Mouse (Mus musculus) right cerebral cortex, postnatal 25 days (tissue): ENCODE measurements around the gene Vdr.

Source experiments
- DNase-seq: peaks from one replicate; pipeline ENCODE4 v3.0.0; 2022

Gene Vdr

GRCm38 (mm10) chr15:97919217-97919616 lies 8.8 kb upstream of the Vdr start:
- DNase-seq, result no peak

GRCm38 (mm10) chr15:97917994-97918393 lies 7.6 kb upstream of the Vdr start:
- DNase-seq, result no peak

DNA sequence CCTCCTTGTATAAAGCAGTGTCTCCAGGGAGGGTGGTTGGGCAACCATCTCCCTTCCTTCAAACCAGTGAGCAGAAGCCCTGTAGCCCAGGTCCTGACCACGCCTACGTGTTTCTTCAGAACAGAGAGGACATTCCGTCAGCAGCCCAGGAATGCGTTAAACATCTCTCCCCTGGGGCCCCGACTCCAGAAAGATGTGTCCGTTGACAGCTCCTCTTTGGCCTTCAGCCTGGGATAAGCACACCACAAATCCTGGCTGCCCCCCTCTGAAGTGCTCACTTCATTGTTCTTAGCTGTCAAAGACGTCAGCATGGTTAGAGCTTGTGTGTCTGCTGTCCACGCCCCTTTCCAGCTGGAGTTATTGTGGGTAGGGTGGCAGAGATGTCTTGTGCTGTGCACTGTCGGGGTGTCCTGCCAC lies 3.9 kb upstream of the Vdr start:
- DNase-seq, result no peak

DNA sequence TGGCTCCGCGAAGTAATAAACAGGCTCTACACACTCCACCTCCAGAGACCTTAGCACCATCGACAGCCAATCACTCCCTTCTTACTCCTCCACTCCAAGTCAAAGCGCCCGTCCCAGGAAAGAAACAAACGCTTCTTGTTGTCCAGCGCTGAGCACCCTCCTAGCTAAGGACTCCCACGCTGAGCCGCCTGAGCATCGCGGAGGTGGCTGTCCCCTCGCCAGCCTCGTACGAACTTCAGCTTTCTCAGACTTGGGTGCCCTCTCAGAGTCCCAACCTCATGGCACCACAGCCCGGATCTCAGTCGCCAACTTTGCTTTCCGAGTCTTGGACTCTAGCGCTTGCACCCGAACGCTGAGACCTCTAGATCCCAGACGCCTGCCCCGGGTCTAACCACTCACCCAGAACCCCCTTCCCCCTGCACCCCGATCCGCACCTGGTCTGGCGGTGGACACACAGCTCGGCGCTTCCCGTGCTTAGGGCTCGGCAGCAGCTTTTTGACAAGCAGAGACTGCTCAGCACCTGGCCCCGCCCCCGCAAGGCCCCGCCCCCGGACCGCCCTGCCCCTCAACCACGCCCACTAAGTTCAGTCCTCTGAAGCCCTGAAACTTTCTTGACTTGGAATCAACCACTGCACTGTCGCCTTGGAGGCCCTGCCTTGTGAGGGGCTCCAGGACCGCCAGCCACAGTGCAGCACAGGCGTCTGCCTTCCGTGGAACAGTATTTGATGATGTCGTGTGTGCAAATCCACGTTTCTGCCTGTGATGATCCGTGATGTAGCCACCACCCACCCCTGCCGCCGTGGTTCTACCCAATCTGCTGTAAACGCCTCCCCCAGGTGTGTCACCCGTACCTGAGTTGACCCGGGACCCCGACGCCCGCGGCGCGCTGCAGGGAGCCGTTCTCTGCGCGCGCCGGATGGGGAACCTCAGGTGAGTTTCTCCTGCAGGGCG lies 2.4 kb downstream of the Vdr start:
- no peak for DNase-seq

- no peak for DNase-seq
Measured at GRCm38 (mm10) chr15:97907202-97907601, 3.2 kb downstream of the Vdr start.

DNA sequence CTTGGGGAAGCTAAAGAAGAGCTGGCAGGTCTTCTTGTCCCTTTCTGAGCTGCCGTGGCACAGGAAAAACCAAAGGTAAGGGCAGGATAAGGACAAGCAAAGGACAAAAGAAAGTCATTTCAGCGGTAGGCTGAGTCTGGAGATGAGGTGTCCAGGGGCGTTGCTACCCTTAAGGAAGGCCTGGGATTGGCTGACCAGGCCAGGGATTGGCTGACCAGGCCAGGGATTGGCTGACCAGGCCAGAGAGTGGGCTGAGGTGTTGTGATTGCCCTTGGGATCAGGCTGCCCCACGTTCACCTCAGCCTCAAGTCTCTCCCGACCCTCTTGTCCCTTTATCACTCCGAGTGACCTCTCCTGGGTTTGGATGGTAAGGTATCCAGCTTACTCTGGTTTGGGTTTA lies 5.1 kb downstream of the Vdr start:
- no peak for DNase-seq

- no peak for DNase-seq
Measured at GRCm38 (mm10) chr15:97904339-97904991, 6.0 kb downstream of the Vdr start.

DNA sequence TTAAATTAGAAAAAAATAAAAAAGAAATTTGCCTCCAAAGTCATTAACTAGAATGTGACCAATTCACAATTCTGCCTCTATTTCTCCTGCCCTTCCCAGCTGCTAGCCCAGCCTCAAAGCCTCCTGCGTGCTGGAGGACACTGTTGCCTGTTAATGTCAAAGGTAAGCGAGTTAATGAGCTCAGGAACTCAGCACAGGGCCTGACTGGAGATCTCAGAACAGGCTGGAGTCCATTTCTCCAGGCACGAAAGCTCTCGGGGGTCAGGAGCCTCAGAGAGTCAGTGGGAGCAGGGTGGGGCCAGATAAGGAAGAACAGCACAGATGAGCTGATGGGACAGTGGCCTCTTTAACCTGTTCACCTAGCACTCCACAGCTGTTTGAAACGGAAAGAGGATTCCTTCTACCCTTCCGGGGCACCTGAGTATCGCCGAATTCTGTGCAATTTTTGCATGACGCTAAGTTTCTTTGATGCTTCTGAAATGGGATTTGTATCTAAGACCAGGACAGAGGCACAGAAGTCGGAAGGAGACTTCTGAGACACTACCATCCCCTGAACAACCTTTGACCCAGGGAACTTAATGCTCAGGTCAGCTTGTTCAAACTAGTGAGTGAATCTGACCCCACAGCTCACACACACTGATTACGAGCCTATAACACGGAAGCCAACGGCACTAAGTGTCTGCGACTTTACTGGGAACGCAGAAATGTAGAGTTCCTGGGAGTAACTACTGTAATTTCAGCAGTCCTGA lies 7.0 kb downstream of the Vdr start:
- DNase-seq, result no peak

- no peak for DNase-seq
Measured at GRCm38 (mm10) chr15:97900991-97901390, 9.4 kb downstream of the Vdr start.

GRCm38 (mm10) chr15:97900336-97900912 lies 10.0 kb downstream of the Vdr start:
- no peak for DNase-seq

GRCm38 (mm10) chr15:97899714-97900113 lies 10.7 kb downstream of the Vdr start:
- no peak for DNase-seq

DNA sequence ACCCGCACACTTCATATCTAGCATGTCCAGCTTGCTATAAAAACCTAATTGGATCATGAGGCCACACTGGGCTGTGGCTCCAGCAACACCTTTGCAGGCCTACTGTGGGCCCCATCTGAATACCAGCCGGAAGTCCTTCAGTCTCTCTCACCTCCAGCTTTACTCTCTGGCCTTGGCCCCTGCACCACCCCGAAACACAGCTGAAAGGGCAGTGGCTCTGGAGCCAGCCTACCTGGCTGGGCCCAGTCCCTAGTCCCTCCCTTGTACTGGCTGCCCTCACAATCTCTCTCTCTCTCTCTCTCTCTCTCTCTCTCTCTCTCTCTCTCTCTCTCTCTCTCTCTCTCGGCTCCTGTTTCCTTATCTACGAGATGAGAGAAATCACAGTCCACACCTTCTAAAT lies 11.6 kb downstream of the Vdr start:
- no peak for DNase-seq

DNA sequence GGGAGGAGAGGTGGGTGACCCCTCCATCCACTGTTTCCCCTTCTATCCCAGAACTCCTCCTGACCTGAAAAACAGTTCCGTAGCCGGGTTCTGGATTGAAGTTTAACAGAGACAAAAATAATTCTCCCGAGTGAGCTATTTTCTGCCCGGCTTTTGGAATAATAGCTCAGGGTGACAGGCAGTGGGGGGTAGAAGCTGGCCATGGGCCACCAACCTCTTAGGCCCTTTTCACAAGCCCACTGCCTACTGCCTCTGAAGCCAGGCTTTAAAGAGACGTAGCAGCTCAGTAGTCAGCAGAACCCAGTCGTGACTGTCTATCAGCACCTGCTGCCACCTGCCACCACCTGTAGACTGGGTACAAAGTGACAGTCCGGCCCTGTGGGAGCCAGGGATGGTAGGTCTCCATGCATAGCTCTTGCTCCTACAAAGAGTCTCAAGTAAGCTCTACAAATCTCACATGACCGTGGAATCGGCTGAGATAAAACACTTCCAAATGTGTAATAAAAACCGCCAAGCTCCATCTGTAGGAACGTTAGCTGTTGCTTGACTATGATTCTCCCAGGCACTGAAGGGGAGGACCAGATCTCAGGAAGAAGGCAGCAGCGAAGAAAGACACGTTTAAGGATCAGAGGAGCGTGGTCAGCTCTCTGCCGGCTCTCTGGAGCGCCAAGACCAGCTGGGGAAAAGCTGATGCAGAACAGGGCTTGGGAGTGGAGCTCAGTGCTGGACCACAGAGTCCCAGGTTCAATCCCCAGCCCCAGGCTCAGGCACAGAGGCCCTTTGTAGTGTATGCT lies 13.4 kb downstream of the Vdr start:
- DNase-seq, result no peak

GRCm38 (mm10) chr15:97896347-97896746 lies 14.1 kb downstream of the Vdr start:
- DNase-seq, result no peak

GRCm38 (mm10) chr15:97895847-97896246 lies 14.6 kb downstream of the Vdr start:
- DNase-seq, result no peak

GRCm38 (mm10) chr15:97892506-97892905 lies 17.9 kb downstream of the Vdr start:
- DNase-seq, result no peak

GRCm38 (mm10) chr15:97890450-97890849 lies 20.0 kb downstream of the Vdr start:
- no peak for DNase-seq

DNA sequence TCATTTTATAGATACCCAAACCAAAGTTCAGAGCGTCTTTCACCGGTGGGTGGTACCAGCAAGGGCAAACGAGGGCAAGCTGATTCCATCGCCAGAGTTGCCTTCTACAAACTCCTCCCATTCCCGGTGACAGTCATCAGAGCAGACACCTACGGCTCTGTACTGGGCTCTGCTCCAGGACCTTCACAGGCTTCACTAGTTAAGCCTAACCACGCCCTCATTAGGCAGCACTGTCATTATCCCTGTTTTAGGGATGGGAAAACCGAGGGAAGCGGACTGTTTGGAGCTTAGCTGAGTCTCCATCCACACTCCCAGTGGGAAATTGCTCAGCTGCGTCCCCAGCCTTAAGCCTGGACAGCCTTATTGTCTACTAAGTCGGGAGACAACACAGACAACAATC lies 20.4 kb downstream of the Vdr start:
- DNase-seq, result no peak

DNA sequence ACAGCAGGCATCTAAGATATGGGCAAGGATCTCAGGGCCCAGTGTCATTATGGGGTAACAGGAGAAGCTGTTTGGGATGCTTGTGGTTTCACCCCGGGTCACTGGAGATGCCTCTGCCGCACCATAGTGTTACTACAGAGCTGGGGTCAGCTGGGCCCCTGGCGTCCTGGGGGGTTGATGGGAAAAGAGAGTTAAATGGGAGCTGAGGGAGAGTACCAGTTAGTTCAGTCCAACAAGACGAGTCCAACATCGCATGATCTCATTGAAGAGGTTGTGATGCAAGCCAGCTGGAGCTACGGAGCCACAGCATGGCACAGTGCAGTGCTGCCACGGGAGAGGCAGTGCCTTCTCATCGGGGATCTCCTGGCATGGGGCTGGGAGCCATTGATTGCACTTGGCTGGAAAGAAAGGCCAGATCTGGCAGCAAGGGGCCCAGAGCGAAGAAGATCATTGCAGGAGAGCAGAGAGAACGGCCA lies 22.9 kb downstream of the Vdr start:
- DNase-seq, result no peak

DNA sequence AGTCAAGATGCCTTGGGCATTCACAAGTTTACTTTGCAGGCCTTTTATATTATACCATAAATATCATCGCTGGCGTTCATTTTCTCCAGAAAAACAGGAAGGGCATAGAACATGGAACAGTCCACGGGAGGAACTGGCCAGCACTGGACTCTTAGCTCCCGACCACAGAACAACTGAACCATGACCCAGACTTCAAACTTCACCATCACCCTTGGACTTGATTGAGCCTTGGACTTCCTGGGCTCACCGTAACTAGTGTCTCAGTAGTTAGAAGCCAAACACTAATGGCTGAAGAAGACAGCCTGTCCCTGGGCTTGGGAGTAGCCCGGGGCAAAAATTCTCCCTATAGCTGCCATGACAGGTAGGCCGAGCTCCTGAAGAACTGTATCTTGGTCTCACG lies 29.0 kb downstream of the Vdr start:
- no peak for DNase-seq

DNA sequence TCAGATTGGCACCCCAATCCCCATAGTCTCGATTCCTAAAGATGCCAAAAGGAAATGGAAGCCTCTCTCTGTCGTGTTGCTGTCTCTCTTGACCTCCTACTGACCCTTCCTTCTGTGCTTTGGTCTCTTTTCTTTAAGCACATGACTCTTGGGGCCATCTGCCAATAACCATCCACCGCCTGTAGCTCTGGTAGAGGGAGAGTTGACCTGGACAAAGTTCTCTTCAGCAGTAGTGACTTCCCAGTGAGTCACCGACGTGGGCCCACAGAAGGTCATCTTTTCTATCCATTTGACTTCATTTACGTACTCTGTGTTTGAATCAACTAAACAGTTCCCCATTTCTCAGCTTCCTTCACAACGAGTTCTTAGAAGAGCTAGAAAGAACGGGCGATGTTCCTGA lies 30.0 kb downstream of the Vdr start:
- DNase-seq, result no peak

GRCm38 (mm10) chr15:97878696-97879328 lies 31.6 kb downstream of the Vdr start:
- no peak for DNase-seq
